Mouse (Mus musculus): ENCODE data around the gene Polh.

DNA sequence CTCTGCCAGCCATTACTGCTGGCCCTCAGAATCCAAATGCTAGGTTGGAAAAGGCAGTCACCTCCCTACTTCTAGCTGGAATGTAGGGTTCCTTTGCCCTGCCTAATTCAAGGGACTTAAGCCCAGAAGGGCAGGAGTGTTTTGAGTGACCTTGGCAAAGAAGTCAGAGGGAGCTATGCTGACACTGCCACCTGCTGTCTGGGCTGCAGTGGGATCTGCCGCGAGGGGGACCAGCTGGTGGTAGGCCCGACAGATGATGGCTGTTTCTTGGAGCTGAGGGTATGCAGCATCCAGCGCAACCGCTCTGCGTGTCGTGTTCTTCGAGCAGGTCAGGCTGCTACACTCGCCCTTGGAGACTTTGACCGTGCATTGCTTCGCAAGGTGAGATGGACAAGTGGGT, 35.4 kb downstream of the Polh start:
- TF ChIP-seq CTCF (IDR thresholded peaks at IDR 0.05; ENCODE audit: low read depth): peak; percentile 72
- TF ChIP-seq EP300 (IDR thresholded peaks at IDR 0.05; ENCODE audit: low read depth): no peak
